Mouse (Mus musculus): ENCODE measurements around the gene Nhej1. TPM values are rescaled to one million over a fixed set of nuclear protein-coding genes. Genes with fewer than 3 reads are reported as not detected.

The Nhej1 gene
- polyA plus RNA-seq, 1 experiment: 5.5 TPM

DNA sequence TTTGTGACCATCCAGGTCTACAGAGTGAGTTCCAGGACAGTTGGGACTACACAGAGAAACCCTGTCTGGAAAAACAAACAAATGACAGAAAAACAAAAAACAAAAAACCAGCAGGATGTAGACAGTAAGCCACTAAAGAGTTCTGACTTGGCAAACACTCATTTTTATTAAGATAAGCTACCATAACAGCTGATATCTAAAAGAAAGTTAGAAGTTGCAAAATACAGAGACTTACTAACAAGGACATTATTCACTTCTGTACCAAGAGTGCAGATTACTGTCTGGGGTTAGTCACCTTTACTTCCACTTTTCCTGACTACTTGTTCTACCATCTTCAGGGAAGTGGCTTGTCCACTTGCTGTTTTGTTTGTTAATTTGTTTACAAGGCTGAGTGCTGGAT is 34.0 kb upstream of the Nhej1 start:
- no peak overlapping the region for H3K4me3 ChIP-seq (ENCODE audit: control insufficient read depth, insufficient read depth, low read length)
- TF ChIP-seq CTCF (IDR thresholded peaks at IDR 0.05; ENCODE audit: borderline replicate concordance, control insufficient read depth, extremely low read depth, insufficient read depth, low read length, poor library complexity) (no peak), POLR2A (IDR thresholded peaks at IDR 0.05; ENCODE audit: control insufficient read depth, extremely low read depth, insufficient read depth, low read length, poor library complexity) (no peak)
- H3K27ac ChIP-seq (ENCODE audit: control insufficient read depth, insufficient read depth, low read length): no peak overlapping the region
- H3K36me3 ChIP-seq (ENCODE audit: control insufficient read depth, insufficient read depth, low read length): no peaks in the 10 kb centered on the region
- H3K4me1 ChIP-seq (replicated peaks; ENCODE audit: control insufficient read depth, insufficient read depth, low read length): no peaks in the 10 kb centered on the region
- no peaks in the 10 kb centered on the region for H3K27me3 ChIP-seq (ENCODE audit: control insufficient read depth, insufficient read depth, low read length)
- no peak for DNase-seq

DNA sequence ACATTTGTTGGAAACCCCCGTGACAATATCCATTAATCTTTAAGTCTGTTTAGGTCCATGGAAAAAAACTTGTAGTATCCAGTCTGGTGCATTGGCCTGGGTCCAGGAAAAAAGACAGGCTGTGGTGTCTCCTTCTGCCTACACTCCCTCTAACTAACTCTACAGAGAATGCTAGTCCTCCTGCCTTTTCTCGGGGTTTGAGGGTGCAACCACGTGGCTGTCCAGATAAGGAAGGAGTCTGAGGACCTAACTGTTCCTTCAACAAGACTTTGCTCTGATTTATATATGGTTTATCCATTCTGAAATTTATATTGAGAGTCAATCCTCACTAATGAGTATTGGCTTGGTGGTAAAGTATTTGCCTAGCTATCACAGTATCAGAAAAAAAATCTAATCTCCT is 30.8 kb upstream of the Nhej1 start:
- 67% methylated on average over 3 of the region's 3 CpGs for WGBS
- no peak for DNase-seq
- H3K27me3 ChIP-seq (ENCODE audit: control insufficient read depth, insufficient read depth, low read length): no peaks in the 10 kb centered on the region
- H3K4me3 ChIP-seq (ENCODE audit: control insufficient read depth, insufficient read depth, low read length): no peak overlapping the region
- H3K36me3 ChIP-seq (ENCODE audit: control insufficient read depth, insufficient read depth, low read length): no peaks in the 10 kb centered on the region
- H3K27ac ChIP-seq (ENCODE audit: control insufficient read depth, insufficient read depth, low read length): no peak overlapping the region
- no peaks in the 10 kb centered on the region for H3K4me1 ChIP-seq (replicated peaks; ENCODE audit: control insufficient read depth, insufficient read depth, low read length)
- TF ChIP-seq CTCF (IDR thresholded peaks at IDR 0.05; ENCODE audit: borderline replicate concordance, control insufficient read depth, extremely low read depth, insufficient read depth, low read length, poor library complexity) (no peak), POLR2A (IDR thresholded peaks at IDR 0.05; ENCODE audit: control insufficient read depth, extremely low read depth, insufficient read depth, low read length, poor library complexity) (no peak)

DNA sequence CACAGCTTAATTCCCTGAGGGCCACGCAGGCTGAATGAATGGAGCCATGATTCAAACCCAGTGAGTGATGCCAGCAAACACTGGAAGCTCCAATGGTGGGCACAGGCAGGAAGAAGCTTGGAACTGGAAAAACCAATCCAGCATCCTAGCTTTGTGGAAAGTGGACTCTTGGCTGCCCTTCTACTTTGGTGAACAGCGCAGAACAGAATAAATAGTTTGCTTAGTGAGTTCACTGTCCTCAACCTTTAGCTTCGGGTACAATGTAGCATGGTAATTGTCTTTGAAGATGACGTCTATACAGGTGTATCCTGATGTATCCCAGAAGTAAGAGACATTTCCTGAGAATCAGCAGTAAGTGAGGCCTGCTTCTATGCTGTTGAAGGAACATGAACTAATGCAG is 23.7 kb upstream of the Nhej1 start:
- no peaks in the 10 kb centered on the region for H3K4me1 ChIP-seq (replicated peaks; ENCODE audit: control insufficient read depth, insufficient read depth, low read length)
- H3K27me3 ChIP-seq (ENCODE audit: control insufficient read depth, insufficient read depth, low read length): no peaks in the 10 kb centered on the region
- no peak overlapping the region for H3K4me3 ChIP-seq (ENCODE audit: control insufficient read depth, insufficient read depth, low read length)
- TF ChIP-seq POLR2A (IDR thresholded peaks at IDR 0.05; ENCODE audit: control insufficient read depth, extremely low read depth, insufficient read depth, low read length, poor library complexity) (no peak), CTCF (IDR thresholded peaks at IDR 0.05; ENCODE audit: borderline replicate concordance, control insufficient read depth, extremely low read depth, insufficient read depth, low read length, poor library complexity) (no peak)
- no peak overlapping the region for H3K27ac ChIP-seq (ENCODE audit: control insufficient read depth, insufficient read depth, low read length)
- no peak for DNase-seq
- WGBS: 98% methylated on average over 4 of the region's 4 CpGs
- H3K36me3 ChIP-seq (ENCODE audit: control insufficient read depth, insufficient read depth, low read length): peaks cover 24% of the 10 kb centered on the region

DNA sequence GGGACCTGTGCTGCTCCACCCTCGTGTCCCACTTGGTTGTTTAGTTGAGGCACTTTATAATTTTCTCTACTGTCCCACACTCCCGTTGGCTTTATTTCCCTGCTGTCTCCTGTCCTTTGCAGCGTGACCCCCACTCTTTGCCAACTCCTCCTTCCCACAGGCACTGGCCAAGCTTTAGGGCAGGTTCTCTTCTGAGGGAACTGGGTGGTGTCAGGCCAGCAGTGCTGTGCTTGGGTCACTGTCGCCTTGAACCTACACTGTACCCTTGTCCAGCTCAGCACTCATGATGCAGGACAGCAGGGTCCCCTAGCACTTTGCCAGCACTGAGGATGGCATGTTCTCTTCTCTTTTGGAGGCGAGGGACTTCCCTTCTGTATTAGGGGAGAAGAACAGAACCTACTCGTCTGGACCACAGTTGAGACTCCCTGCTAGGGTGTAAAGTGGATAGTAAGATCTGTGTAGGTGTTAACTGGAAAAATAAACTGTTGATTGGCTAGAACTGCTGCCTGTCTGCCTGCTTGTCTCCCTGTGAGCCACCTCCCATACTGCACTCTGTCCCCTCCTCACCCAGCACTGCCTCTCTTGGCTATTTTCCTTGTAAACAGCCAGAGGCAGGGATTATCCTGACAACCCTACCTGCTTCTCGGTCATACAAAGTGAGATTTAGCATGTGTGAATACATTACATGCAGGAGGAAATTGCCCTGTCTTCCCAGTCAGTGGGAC is 22.6 kb upstream of the Nhej1 start:
- no peak for DNase-seq
- Histone ChIP-seq H3K36me3 (ENCODE audit: control insufficient read depth, insufficient read depth, low read length) (peaks cover 24% of the 10 kb centered on the region), H3K4me1 (replicated peaks; ENCODE audit: control insufficient read depth, insufficient read depth, low read length) (peaks cover 3% of the 10 kb centered on the region; the same call in 1 of the 2 replicates), H3K27ac (ENCODE audit: control insufficient read depth, insufficient read depth, low read length) (no peak overlapping the region), H3K4me3 (ENCODE audit: control insufficient read depth, insufficient read depth, low read length) (no peak overlapping the region), H3K27me3 (ENCODE audit: control insufficient read depth, insufficient read depth, low read length) (no peaks in the 10 kb centered on the region)
- WGBS: 95% methylated on average over 7 of the region's 7 CpGs
- no peak for TF ChIP-seq POLR2A (IDR thresholded peaks at IDR 0.05; ENCODE audit: control insufficient read depth, extremely low read depth, insufficient read depth, low read length, poor library complexity)
- no peak for TF ChIP-seq CTCF (IDR thresholded peaks at IDR 0.05; ENCODE audit: borderline replicate concordance, control insufficient read depth, extremely low read depth, insufficient read depth, low read length, poor library complexity)

DNA sequence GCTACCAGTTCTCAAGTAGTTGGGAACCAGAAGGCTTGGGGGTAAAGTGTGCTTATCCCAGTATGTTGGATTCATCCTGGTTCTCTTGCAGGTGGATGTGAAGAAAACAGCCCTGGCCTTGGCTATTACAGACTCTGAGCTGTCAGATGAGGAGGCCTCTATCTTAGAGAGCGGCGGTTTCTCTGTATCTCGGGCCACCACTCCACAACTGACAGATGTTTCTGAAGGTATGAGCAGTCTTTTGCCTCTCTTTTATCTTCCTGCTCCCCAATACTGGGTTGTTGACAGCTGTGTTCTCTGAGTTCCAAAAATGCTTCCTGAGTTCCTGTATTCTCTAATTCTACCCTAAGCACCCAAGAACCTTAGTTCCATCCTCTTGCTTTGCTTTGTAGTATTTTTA is 20.6 kb upstream of the Nhej1 start:
- Histone ChIP-seq H3K4me3 (ENCODE audit: control insufficient read depth, insufficient read depth, low read length) (no peak overlapping the region), H3K27me3 (ENCODE audit: control insufficient read depth, insufficient read depth, low read length) (no peaks in the 10 kb centered on the region), H3K27ac (ENCODE audit: control insufficient read depth, insufficient read depth, low read length) (no peak overlapping the region), H3K36me3 (ENCODE audit: control insufficient read depth, insufficient read depth, low read length) (peaks cover 24% of the 10 kb centered on the region), H3K4me1 (replicated peaks; ENCODE audit: control insufficient read depth, insufficient read depth, low read length) (peaks cover 7% of the 10 kb centered on the region)
- 94% methylated on average over 3 of the region's 3 CpGs for WGBS
- no peak for TF ChIP-seq POLR2A (IDR thresholded peaks at IDR 0.05; ENCODE audit: control insufficient read depth, extremely low read depth, insufficient read depth, low read length, poor library complexity)
- TF ChIP-seq CTCF (IDR thresholded peaks at IDR 0.05; ENCODE audit: borderline replicate concordance, control insufficient read depth, extremely low read depth, insufficient read depth, low read length, poor library complexity): no peak
- DNase-seq: no peak

DNA sequence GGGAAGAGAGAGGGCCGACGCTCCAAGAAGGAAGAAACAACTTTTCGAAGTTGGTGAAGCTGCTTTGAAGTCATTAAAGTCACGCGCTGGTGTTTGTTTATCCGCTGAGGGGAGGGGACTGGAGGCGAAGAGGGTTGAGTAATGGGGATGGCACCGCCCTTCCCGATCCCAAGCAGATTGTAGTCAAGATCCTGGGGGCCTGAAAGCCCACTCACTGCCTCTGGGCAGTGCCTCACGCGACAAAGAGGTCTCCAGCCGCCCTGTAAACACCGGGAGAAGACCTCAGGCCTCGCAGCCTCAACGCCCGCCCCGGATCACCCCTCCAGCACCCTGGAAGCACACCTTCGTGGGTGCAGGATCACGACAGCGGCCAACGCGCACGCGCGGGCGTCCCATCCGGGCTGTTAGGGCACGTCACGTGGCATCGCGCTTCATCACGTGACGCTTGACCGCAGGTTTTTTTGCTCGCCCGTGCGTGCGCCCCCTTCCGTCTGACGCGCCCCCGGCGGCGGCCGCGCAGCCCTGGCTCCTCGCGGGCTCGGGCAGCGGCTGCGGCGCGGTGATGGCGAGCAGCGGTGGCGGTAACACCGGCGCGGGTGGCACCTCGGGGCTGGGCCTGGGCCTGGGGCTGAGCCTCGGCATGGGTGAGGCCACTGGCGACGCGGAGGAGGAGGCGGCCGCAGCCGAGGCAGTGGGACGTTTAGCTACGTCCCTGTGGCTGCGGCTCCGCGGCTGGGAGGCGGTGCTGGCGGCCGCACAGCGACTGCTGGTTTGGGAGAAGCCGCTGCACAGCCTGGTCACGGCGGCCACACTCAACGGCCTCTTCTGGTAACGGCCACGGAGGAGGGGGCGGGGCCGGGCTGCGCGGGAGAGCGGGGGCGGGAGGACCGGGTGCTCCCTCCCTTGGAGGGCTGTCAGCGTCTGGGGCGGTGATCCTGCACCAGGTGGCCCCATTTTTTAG is 17.6 kb upstream of the Nhej1 start, which contains the start of the genes Cnppd1 and Retreg2:
TSS of gene Cnppd1 (minus strand) at position 411 of the 961 bp plus-strand sequence.
TSS of gene Retreg2 (plus strand) at position 478 of the 961 bp plus-strand sequence.
- Histone ChIP-seq H3K36me3 (ENCODE audit: control insufficient read depth, insufficient read depth, low read length) (peaks cover 26% of the 10 kb centered on the region), H3K4me1 (replicated peaks; ENCODE audit: control insufficient read depth, insufficient read depth, low read length) (peaks cover 7% of the 10 kb centered on the region), H3K27ac (ENCODE audit: control insufficient read depth, insufficient read depth, low read length) (peak within 1 kb of the TSS; percentile 90), H3K27me3 (ENCODE audit: control insufficient read depth, insufficient read depth, low read length) (no peaks in the 10 kb centered on the region), H3K4me3 (ENCODE audit: control insufficient read depth, insufficient read depth, low read length) (peak within 1 kb of the TSS; percentile 84)
- DNase-seq: peak; percentile 95
- peak; percentile 88 for TF ChIP-seq CTCF (IDR thresholded peaks at IDR 0.05; ENCODE audit: borderline replicate concordance, control insufficient read depth, extremely low read depth, insufficient read depth, low read length, poor library complexity)
- TF ChIP-seq POLR2A (IDR thresholded peaks at IDR 0.05; ENCODE audit: control insufficient read depth, extremely low read depth, insufficient read depth, low read length, poor library complexity): peak; percentile 96
- WGBS: under 1% methylated on average over 91 of the region's 91 CpGs
